Mouse (Mus musculus): ENCODE data around the gene Gmpr.

Gene Gmpr

GRCm38 (mm10) chr13:45516501-45517393 is 9.5 kb downstream of the Gmpr start:
- no peak for TF ChIP-seq GATA4 (IDR thresholded peaks at IDR 0.05; ENCODE audit: insufficient replicate concordance, low read length)

- no peak for TF ChIP-seq GATA4 (IDR thresholded peaks at IDR 0.05; ENCODE audit: insufficient replicate concordance, low read length)
These were observed 17.1 kb downstream of the Gmpr start for GRCm38 (mm10) chr13:45524305-45524704.

GRCm38 (mm10) chr13:45524791-45525435 is 17.7 kb downstream of the Gmpr start:
- no peak for TF ChIP-seq GATA4 (IDR thresholded peaks at IDR 0.05; ENCODE audit: insufficient replicate concordance, low read length)

- no peak for TF ChIP-seq GATA4 (IDR thresholded peaks at IDR 0.05; ENCODE audit: insufficient replicate concordance, low read length)
These were observed 19.0 kb downstream of the Gmpr start for GRCm38 (mm10) chr13:45526230-45526629.

- no peak for TF ChIP-seq GATA4 (IDR thresholded peaks at IDR 0.05; ENCODE audit: insufficient replicate concordance, low read length)
These were observed 20.2 kb downstream of the Gmpr start for GRCm38 (mm10) chr13:45527232-45527964.

GRCm38 (mm10) chr13:45528787-45529186 is 21.5 kb downstream of the Gmpr start:
- no peak for TF ChIP-seq GATA4 (IDR thresholded peaks at IDR 0.05; ENCODE audit: insufficient replicate concordance, low read length)

GRCm38 (mm10) chr13:45530754-45531153 is 23.5 kb downstream of the Gmpr start:
- TF ChIP-seq GATA4 (IDR thresholded peaks at IDR 0.05; ENCODE audit: insufficient replicate concordance, low read length), result no peak

- TF ChIP-seq GATA4 (IDR thresholded peaks at IDR 0.05; ENCODE audit: insufficient replicate concordance, low read length), result no peak
These were observed 28.6 kb downstream of the Gmpr start for GRCm38 (mm10) chr13:45535731-45536453.

GRCm38 (mm10) chr13:45537110-45537509 is 29.9 kb downstream of the Gmpr start:
- no peak for TF ChIP-seq GATA4 (IDR thresholded peaks at IDR 0.05; ENCODE audit: insufficient replicate concordance, low read length)

GRCm38 (mm10) chr13:45538091-45538490 is 30.8 kb downstream of the Gmpr start:
- no peak for TF ChIP-seq GATA4 (IDR thresholded peaks at IDR 0.05; ENCODE audit: insufficient replicate concordance, low read length)

GRCm38 (mm10) chr13:45538532-45539204 is 31.4 kb downstream of the Gmpr start:
- TF ChIP-seq GATA4 (IDR thresholded peaks at IDR 0.05; ENCODE audit: insufficient replicate concordance, low read length), result no peak

GRCm38 (mm10) chr13:45539205-45539568 is 31.9 kb downstream of the Gmpr start:
- TF ChIP-seq GATA4 (IDR thresholded peaks at IDR 0.05; ENCODE audit: insufficient replicate concordance, low read length), result no peak

- no peak for TF ChIP-seq GATA4 (IDR thresholded peaks at IDR 0.05; ENCODE audit: insufficient replicate concordance, low read length)
These were observed 38.7 kb downstream of the Gmpr start for GRCm38 (mm10) chr13:45545974-45546373.

GRCm38 (mm10) chr13:45546946-45547345 is 39.7 kb downstream of the Gmpr start:
- no peak for TF ChIP-seq GATA4 (IDR thresholded peaks at IDR 0.05; ENCODE audit: insufficient replicate concordance, low read length)

All from liver, adult (tissue).